Mouse (Mus musculus) left cerebral cortex, postnatal 4 days (tissue): ENCODE measurements around the gene Vsnl1. TPM values are rescaled to one million over a fixed set of nuclear protein-coding genes. Genes with fewer than 3 reads are reported as not detected.

Source experiments
- DNase-seq: peaks from one replicate; pipeline ENCODE4 v3.0.0-alpha.2; 2022
- intact Hi-C: fragments of 180-260 bp; cut with DNase I; formaldehyde crosslinking; loops from one replicate; pipeline ENCODE4 v1.15.1; 2025
- total RNA-seq, 2 experiments: library from RNA; stranded (reverse); gene quantifications; 2 replicates each; pipeline ENCODE4 v1.2.3; 2021

Vsnl1 gene
- total RNA-seq, 2 experiments from 2014 or later: 184 to 192 TPM

DNA sequence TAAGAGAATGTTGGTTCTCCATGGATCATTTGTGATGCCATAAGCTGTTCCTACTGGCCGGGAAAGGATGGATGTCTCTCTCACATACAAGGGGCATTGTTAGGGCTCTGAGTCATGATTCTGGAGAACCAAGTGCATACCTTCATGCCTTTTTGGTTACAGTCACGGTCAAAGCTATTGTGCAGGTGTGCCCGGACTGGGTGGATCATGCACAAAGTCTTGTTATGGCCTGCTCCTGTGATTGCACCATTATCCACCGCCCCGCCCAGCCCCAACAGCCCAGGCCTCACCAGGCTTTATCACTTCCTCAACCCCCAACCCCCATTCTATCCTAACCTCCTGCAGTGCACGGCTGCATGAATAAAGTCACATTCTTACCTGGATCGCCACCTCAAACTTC lies 47.3 kb downstream of the Vsnl1 start:
- no peak for DNase-seq
- intact Hi-C loops: no loop called here

DNA sequence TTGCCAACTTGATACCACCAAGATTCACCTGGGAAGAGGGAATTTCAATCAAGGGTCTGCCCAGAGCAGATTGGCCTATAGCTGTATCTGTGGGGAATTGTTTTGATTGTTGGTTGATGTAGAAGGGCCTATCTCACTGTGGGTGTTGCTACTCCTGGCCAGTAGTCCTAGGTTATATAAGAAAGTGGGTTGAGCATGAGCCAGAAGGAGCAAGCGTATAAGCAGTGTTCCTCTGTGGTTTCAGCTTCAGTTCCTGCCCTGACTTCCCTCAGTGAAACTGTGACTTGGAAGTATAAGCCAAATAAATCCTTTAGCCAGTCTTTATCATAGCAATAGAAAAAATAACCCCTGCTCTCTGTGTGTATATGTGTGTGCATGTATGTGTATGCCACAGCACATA lies 51.7 kb downstream of the Vsnl1 start:
- no peak for DNase-seq
- intact Hi-C loops: no loop called here

DNA sequence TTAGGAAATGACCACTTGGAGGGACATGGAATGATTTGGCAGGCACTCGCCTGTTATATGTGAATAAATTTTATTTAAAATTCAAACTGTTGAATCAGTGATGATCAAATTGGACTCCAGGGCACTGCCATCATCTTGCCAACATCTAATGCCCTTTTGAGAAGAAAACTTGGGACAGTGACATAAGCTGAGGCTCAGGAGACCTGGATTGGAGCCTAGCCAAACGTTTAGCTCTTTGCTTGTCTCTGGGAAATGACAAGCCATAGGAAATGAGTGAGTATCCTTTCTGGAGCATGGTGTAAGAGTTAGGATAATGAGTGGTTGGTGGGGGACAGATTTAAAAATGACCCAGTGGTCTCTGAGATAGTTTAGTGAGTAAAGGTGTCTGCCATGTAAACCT lies 57.0 kb downstream of the Vsnl1 start:
- intact Hi-C loops: no loop called here
- DNase-seq: no peak

DNA sequence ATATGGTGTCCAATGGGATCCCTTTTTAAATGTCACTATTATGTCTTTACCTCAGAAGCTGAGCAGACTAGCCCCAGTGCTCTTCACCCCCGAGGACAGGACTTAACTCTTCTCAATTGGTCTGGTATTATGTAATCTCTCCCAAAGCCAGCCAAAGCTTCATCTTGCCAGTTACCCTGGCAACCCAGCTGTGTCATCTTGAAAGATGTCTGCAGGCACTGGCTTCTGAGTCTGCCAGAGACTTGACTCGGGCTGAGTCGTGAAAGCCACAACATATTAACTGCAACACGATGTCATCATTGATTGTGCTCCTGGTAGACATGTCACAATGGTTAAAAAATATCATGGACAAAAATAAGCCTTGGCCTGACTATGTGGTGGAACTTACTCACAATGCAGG lies 66.4 kb downstream of the Vsnl1 start:
- intact Hi-C loops: no loop called here
- DNase-seq: peak; percentile 48

DNA sequence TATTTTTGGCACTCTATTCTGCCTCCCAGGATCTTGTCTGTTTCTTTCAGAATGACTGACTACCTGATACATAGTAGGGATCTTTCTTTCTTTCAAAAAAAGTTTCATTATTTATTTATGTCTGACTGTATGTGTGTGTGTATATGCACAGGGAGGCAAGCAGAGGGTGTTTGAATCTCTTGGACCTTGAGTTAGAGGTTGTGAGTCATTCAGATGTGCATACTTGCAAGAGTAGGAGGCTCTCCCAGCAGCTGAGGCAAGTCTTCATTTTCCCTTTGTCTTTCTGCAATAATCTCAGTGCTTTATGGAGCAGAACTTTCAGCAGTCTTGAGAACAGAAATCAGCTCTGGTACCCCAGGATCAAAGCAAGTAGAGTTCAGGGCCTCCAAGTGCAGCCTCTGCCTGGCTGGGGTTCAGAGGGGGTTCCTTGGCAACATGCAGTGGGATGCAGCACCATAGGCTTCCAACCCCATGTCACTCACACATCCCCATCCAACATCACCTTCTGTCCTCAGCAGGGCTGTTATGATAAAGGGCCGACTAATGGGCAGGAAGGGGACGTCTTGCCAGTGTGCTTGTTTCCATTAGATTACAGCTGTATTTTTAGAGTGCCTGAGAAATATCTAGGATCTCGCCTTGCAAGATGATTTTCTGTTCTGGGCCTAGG lies 69.2 kb downstream of the Vsnl1 start:
- intact Hi-C loops: no loop called here
- DNase-seq: no peak

DNA sequence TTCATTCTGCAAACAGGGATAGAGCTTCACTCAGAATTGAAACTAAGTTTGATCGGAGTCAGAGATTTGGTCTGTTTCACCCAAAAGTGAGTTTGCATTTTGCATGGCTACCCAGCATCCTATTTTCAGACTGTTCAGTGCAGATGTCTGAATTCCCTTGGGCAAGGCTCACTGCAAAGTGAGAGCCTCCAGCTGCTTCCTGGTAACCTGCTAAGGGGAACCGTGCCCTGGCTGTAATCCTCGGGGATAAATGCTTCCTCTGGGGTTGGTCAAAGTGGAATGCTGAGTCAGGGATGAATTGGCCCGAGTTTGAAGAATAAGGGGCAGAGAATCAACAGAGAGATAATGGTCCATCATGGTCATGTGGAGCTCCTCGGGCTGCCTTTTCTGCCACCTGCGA lies 71.5 kb downstream of the Vsnl1 start:
- intact Hi-C loops: no loop called here
- no peak for DNase-seq

DNA sequence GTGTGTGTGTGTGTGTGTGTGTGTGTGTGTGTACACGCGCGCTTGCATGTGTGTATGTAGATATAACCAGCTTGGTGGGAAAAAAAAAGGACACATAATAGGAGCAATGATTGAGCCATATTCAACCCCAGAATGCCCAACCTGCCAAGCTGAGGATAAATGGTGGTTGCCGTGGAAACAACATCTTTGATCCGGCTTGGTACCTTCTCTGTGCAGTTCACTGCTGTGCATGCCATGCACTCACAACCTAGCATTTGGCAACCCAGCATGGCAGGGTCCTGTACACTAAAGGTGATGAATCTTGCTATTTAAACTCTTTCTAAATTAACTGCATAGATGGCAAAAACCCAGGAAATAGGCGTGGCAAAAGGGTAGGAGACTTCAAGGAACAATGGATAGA lies 74.0 kb downstream of the Vsnl1 start:
- intact Hi-C loops: no loop called here
- DNase-seq: no peak

DNA sequence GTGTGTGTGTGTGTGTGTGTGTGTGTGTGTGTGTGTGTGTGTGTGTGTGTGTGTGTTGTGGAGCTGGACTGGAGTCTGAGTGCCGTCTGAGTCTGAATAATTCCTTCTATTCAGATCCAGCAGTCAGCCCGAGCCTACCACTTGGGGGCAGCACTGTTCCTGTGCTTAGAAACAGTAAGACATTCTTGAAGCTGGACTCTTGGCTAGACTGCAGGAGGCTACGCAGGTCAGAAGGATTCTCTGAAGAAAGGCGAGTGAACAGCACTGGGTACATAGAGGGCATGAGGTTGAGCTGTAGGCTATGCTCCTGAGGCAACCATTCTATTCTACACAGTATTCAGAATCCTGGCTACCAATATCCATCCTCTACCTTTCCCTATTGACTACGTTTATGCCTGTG lies 85.5 kb downstream of the Vsnl1 start:
- peak; percentile 87 for DNase-seq
- intact Hi-C loops: loop anchor here (10.0 kb wide), 1 partner anchor 794 kb away; no protein-coding TSS in a partner anchor

DNA sequence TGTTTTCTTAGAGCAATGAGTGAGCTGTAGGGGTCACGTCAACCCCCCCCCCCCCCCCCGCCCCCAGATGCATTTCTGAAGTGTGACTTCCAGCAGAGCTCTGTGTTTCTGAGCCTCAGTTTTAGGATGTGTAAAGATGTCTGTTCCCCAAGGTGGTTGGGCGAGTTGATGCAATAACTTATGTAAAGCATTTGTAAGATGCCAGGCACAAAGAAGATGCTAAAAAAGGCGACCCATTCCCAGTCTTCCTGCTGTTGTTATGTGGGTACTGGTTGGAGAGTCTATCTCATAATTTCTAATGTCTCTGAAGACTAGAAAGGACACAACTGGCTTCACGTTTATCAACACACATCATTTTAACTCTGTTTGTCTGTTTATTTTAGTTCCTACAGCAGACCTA lies 86.5 kb downstream of the Vsnl1 start:
- intact Hi-C loops: loop anchor here (10.0 kb wide), 2 partner anchors 85 to 795 kb away; partner anchors contain the start of gene Vsnl1
- no peak for DNase-seq

DNA sequence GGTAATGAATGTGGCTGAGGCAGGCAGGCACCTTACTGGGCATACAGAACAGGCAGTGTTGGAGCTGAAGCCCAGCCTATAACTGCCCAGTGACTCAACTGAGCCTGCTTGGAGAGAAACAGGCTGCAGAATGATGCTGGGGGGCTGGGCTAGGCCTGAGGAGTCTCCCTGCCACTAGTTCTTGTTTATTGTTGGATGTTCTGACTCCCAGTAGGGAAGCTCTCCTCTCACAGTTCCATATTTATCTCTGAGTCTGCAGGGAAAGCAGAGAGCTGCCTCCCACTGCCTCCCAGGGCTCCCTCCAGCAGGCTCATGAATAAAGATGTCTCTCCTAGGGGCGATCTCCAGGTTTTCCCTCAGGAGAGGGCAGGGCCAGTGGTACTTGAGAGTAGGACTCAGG lies 88.0 kb downstream of the Vsnl1 start:
- DNase-seq: no peak
- intact Hi-C loops: loop anchor here (10.0 kb wide), 1 partner anchor 86 kb away; the partner anchor contains the start of gene Vsnl1

DNA sequence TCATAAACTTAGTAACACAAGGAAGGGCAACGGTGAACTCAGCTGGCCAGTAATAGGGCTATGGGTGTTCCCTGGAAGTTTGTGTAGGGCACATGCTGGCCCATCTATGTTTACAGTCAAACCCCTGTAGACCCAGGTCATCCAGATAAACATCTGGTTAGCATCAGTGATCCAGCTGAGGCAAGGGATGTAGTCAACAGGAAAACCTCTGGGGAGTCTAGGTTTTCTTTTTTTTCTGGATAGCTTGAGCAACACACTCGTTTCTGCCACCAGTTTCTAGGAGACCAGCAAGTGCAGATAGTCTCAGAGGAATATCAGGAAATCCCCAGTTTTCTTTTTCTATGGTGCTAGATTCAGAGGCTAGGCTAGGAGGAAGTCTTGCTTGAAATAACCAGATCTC lies 90.5 kb downstream of the Vsnl1 start:
- intact Hi-C loops: loop anchor here (10.0 kb wide), 1 partner anchor 89 kb away; the partner anchor contains the start of gene Vsnl1

DNA sequence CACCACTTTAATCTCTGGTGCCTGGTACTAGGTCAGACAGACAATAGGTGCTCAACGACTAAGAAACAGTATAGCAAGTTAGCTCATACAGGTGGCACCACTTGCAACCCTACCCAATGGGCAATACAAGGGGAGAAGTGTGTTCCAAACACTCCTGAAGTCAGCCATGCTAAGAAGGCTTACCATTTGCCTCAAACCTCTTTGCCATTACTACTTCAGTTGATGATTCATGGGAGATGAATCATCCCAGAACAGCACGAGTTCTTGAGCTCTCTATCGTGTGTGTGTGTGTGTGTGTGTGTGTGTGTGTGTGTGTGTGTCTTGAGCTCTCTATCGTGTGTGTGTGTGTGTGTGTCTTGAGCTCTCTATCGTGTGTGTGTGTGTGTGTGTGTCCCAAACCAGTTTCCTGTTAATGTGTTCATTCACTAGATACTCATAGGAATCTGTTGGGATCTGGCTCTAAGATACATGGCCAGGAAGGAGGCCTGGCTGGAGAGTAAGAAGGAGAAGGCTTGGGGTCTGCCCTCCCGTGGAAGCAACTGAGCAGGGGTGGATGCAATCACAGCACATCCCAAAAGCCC lies 94.3 kb downstream of the Vsnl1 start:
- no peak for DNase-seq
- intact Hi-C loops: loop anchor here (10.0 kb wide), 1 partner anchor 93 kb away; the partner anchor contains the start of gene Vsnl1

More for the DNA sequence above, 90.5 kb downstream of the Vsnl1 start:
- DNase-seq: no peak

DNA sequence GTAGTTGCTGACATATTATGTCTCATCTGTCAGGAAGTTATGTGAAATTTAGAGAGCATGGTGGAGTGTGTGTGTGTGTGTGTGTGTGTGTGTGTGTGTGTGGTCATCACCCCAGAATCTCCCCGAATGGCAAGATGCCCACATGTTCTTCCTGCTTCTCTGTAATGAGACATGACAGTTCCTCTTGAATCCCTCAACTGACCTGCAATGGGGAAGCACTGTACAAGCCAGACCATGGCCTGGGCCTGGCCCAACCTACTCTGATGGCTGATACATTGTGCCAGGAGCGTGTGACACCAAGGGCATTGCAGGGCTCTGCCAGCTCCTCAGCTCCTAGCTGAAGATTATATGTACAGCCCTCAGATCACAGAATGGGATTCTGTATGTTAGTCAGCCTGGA lies 98.2 kb downstream of the Vsnl1 start:
- peak; percentile 10 for DNase-seq
- intact Hi-C loops: no loop called here

DNA sequence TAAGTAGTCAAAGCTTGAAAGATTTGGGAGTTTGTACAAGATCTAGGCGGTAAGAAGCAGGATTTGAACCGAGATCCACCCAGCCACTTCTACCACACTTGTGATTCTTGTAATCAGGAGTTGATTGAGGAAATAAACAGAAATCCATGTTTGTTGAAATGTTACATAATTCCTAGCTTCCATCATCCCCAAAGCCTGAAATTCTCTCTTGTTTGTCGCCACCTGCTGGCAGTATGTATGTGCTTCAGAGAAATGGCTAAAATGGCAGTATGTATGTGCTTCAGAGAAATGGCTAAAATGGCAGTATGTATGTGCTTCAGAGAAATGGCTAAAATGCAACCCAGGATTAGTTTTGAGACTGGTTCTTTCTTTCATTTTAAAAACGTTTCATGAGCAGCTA lies 99.6 kb downstream of the Vsnl1 start:
- peak; percentile 12 for DNase-seq
- intact Hi-C loops: no loop called here

DNA sequence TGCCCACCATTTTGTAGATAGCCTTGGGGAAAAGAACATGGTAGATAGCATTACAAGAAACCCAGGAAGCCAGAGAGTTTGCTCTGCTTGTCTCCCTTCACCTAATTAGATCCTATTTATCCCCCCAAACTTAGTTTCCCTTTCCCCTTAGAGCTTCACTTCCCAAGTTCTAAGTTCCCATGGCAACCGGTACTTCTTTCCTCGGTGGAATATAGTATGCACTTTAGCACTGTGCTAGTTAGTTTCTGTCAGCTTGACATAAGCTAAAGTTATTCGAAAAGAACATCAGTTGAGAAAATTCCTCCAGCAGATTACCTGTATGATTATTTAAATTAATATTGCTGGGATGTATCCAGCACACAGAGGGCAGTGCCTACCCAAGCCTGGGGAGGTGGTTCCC lies 109.9 kb downstream of the Vsnl1 start:
- DNase-seq: no peak
- intact Hi-C loops: no loop called here

DNA sequence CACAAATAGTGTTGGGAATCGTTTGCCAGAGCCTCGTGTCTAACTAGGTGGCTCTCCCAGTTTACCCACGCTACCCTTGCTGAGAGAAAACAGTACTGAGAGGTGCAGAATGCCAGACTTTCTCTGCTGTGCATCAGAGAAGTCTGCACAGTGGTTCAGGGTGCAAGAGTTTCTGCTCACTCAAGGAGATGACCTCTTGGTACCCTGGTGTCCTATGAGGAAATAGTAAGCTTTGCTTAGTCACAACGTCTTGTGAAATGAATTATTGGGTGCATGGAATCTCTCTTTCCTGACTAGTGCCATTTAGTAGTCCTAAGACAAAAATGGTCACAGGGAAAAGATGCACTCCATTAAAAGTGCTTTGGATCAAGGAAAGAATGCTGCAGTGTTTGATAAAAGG lies 111.9 kb downstream of the Vsnl1 start:
- intact Hi-C loops: no loop called here
- DNase-seq: no peak

DNA sequence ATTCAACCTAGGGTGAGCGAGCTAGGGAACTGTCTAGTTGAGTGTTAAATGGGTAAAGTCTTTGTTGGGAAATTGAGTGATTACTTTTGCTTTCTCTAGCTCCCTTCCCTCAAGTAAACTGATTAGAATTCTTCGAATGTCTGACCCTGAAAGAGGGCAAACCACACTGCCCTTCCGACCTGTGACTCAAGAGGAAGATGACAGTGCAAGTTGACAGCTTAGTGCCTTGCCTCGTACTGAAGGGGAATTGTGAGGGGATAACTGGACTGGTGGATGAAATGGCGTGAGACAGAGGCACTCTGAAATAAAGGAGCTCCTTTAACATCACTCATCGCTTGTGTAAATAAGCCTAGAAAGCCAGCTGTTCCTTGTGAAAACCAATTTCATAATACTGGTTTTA lies 118.7 kb downstream of the Vsnl1 start:
- intact Hi-C loops: loop anchor here (10.0 kb wide), 1 partner anchor 997 kb away; no protein-coding TSS in a partner anchor
- DNase-seq: no peak

DNA sequence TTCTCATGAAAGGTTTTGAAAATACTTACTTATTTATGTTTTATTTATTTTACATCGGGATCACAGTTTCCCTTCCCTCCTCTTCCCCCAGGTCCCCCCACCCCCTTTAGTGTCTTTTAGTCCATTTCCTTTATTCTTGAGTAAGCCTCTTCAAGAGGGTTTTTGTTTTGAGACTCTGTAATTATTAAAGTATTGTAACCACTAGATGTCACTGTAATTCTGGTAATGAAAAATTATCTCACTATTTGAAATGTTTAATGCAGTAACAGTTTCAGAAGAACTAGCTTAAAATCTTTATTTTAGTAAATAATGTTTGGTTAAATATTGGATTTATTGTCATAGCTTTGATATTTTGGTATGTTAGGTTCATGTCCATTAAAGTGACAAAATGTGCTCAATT lies 122.6 kb downstream of the Vsnl1 start:
- intact Hi-C loops: loop anchor here (2.0 to 10.0 kb wide), 2 partner anchors 833 to 1001 kb away; no protein-coding TSS in a partner anchor
- DNase-seq: no peak

DNA sequence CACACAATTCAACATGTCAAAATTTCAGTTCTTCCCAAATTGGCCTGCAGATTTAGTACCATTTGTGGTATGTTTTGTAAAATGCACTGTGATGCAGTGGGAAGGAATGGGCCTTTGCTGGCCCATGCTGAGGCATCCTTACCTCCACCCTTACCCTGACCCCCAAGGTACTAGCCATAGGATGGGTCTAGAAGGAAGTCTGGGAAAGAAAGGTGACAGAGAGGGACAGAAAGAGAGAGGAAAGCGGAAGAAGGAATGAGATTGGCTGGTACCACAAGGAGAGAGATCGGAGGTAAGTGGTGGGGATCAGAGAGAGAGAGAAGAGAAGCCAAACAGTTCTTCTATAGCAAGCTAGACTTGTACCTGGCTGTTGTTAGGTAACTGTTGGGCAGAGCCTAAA lies 125.3 kb downstream of the Vsnl1 start:
- intact Hi-C loops: loop anchor here (10.0 kb wide), 1 partner anchor 1004 kb away; no protein-coding TSS in a partner anchor
- no peak for DNase-seq

DNA sequence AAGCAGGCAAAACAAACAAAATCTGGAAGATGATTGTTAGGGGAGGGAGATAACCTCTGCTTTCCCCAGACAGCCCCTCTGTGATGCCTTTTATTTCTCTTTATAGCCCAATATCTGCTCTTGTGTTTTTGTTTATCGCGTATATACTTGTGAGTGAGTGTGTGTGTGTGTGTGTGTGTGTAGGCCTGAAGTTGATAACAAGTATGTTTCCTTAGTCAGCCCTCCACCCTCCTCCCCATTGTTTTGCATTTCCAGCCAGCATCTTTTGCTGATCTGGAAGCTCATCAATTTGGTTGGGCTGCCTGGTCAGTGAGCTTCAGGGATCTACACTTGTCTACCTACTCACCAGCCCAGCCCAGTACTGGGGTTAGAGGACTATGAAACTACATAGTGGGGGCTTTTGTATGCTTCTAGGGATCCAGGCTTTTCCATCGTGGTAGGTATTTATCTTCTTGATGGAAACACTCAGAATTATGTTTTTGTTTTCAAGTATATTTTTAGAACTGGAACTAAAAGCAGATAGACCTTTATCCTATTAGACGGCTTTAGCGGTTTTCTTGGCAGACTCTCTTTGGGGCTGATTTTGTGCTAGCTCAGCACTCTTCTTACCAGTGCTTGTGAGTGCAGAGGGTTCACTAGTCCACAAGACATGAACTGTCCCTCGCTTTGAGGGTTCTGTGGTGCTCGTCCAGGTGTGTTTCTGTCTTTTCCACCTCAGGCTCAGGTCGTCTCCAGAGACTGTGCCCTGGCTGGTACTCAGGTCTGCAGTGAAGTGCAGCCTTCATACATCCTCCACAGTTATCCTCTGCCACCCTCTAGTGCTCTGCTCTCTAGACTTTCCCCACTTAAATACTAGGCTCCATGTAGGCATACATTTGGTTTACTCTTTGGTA lies 129.4 kb downstream of the Vsnl1 start:
- intact Hi-C loops: loop anchor here (10.0 kb wide), 1 partner anchor 1928 kb away; no protein-coding TSS in a partner anchor
- DNase-seq: no peak

DNA sequence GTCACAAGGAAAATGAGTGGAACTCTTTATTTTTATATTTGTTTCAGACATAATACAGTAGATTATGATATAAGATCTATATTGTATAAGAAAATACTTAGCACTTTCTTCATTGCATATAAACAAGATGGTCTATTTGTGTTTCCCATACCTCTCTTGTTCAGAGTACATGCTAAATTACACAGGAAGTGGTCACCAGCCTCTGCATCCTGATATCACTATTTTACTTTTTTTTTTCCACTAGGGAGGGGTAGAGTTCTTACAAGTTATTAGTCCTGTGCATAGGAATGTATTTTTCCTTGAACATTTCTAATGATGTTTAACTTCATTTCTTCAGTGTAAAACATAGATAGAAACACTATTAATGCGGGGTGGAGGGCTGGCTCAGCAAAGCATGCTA lies 135.6 kb downstream of the Vsnl1 start:
- intact Hi-C loops: loop anchor here (10.0 kb wide), 1 partner anchor 1934 kb away; no protein-coding TSS in a partner anchor
- DNase-seq: no peak
